Mouse (Mus musculus): ENCODE data around the gene Ssx2ip.
A peak's percentile ranks its signal among the peaks of the same experiment; 100 is the strongest.

Gene Ssx2ip

GRCm38 (mm10) chr3:146436114-146436513, 31.7 kb downstream of the Ssx2ip start:
- ATAC-seq (ENCODE audit: low TSS enrichment) = no peak

- ATAC-seq (ENCODE audit: low TSS enrichment) = peak; percentile 44
Measured at GRCm38 (mm10) chr3:146440011-146440410, 35.6 kb downstream of the Ssx2ip start.

- ATAC-seq (ENCODE audit: low TSS enrichment) = peak; percentile 70
Measured at GRCm38 (mm10) chr3:146440422-146440821, 36.0 kb downstream of the Ssx2ip start.

DNA sequence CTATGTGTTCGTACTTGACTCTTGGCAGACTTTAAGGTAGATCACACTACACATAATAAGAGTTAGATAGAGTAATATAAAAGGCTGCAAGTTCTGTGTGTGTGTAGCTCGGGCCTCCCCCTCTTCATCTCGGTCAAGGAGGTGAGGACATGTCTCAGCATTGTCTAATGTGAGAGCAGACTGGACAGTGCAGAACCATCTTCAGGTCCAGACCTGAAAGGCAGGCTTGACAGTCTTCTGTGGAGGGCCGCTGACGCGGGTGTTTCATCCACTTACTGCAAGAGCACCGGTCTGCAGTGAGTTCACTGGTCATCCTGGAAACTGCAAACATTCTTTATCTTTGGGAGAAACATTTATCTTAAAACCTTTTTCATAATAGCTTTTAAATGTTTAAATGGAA, 38.0 kb downstream of the Ssx2ip start:
- no peak for ATAC-seq (ENCODE audit: low TSS enrichment)

GRCm38 (mm10) chr3:146442936-146443335, 38.5 kb downstream of the Ssx2ip start:
- no peak for ATAC-seq (ENCODE audit: low TSS enrichment)

DNA sequence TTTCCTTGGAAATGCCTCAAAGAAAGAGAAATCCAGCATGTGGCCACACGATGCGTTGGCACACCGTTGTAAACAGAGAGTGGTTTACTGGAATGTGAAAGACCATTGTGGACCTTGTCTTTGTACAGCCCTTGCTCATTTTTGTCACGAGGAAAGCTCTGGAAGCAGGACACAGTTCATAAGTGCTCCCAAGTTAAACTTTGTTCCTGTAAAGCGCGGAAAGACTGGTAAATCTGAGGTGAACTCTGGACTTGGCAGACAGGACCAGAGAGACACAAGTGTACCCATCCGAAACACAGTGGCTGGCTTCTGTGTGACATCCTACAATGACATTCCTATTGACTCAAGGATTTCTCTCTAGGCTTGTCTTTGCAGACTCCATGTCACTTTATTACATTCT, 38.9 kb downstream of the Ssx2ip start:
- no peak for ATAC-seq (ENCODE audit: low TSS enrichment)

DNA sequence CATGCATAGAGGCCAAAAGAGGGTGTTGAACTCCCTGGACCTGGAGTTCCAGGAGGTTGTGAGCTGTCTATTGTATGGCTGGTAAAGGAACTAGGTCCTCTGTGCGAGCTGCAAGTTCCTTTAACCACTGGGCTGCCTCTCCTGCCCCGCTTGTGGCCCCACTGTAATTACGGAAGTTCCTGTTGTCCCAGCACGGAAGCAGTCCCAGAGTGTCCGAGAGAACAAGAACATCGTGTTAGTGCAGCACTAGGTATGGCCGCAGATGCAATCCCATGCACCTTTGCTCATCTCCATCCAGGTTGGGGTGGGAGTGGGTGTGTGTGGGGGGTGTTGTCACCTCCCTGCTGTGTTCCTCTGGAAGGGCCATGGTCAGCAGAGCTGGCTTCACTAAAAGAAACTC, 40.4 kb downstream of the Ssx2ip start:
- no peak for ATAC-seq (ENCODE audit: low TSS enrichment)

DNA sequence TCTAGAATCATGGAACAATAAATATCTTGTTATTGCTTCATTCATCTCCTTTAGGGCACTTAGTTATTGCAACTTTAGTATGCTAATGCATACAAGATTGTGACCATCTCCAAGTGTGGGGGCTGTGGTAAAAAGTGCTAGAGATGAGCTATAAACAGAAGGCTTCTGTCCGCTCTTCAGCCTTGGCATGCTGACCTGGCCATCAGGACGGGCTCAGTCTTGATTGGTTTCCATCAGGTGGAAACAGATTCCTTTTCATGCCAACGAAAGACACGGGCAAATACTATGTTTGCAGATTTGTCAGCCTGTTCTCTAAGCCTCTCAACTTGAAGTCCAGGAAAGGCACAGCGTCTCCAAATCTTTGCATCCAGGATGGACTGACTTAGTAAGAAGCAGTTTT, 42.7 kb downstream of the Ssx2ip start:
- no peak for ATAC-seq (ENCODE audit: low TSS enrichment)

- no peak for ATAC-seq (ENCODE audit: low TSS enrichment)
Measured at GRCm38 (mm10) chr3:146447598-146447997, 43.2 kb downstream of the Ssx2ip start.

- no peak for ATAC-seq (ENCODE audit: low TSS enrichment)
Measured at GRCm38 (mm10) chr3:146448372-146448771, 43.9 kb downstream of the Ssx2ip start.

DNA sequence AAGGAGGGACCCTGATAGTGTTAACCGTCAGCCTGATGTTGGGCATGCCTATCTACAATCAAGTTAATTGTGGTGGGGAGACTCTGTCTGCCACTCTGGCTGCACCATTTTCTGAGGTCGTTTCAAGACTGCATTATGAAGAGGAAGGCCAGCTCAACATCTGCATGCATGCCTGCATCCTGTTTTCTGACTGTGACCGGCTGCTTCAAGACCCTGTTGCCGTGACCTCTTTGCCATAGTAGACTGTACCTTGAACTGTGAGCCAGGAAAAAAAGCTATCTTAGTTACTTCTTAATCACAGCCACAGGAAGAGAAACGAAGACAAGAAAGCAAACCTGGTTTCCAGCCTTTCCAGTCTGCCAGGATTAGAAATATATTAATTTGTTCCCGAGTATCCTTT, 44.5 kb downstream of the Ssx2ip start:
- no peak for ATAC-seq (ENCODE audit: low TSS enrichment)

DNA sequence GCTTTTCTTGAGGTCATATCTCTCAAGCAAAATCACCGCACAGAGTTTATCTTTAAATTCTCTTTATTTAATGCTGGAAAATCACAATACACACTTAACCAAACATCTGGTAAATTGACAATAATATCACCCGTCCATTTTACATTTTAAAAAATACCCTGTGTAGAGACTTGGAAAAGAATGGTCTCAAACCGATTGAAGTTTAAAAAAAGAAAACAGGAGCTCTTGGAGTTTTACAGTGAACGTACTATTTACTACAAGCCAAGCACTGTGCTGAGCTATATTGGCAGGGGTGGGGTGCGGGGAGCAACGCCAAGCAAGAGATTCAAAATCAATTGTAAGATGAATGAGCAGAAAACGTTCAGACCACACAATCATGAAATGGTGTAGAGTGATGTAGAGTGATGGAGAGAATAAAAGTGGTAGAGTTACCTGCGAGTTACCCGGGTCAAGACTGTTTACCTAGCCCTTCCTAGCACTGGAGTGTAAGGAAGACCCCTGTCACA, 45.4 kb downstream of the Ssx2ip start, which contains the start of gene Ctbs:
Gene Ctbs (plus strand): TSS at position 51 of the 506 bp plus-strand sequence.
- ATAC-seq (ENCODE audit: low TSS enrichment) = peak; percentile 18

DNA sequence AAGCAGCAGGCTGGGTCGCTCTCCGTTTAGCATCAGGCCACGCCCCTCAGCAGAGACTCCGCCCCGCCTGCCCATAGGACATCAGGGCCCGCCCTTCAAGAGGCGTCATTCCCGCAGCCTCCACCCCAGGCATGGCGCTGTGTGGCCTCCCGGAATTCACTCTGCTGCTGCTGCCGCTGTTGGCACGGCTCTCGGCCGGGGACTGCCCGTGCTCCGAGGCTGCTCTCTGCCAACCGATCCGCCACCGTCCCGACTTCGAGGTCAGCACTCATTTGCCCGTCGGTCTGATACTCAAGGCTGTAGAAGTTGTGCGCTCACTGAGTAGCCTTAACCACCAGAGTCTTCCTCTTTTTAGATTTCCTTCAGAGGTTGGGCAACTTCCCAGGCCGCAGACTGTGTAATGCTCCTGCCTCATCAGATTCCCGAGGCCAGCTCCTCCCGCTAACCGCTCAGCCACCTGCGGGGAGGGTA, 46.0 kb downstream of the Ssx2ip start:
- ATAC-seq (ENCODE audit: low TSS enrichment) = peak; percentile 98

- no peak for ATAC-seq (ENCODE audit: low TSS enrichment)
Measured at GRCm38 (mm10) chr3:146451375-146451774, 46.9 kb downstream of the Ssx2ip start.

- ATAC-seq (ENCODE audit: low TSS enrichment) = no peak
Measured at GRCm38 (mm10) chr3:146462939-146463338, 58.5 kb downstream of the Ssx2ip start.

DNA sequence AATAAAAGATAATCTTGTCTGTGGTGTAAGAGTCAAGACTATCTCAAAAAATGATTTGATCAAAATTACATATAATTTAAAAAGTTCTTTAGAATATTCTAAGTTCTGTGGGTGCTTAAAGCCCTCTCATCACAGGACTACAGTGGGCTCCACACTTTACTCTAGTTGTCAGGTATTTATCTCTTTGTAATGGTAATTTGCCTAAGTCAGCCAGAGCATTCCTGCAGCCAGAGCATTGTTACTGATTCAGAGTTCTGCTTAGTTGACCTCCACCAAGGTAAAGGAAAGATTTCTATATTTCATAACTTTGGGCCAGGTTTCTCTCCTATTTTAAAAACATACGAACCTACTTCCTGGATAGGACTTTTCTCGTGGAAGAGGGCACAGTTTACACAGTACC, 64.8 kb downstream of the Ssx2ip start:
- no peak for ATAC-seq (ENCODE audit: low TSS enrichment)

DNA sequence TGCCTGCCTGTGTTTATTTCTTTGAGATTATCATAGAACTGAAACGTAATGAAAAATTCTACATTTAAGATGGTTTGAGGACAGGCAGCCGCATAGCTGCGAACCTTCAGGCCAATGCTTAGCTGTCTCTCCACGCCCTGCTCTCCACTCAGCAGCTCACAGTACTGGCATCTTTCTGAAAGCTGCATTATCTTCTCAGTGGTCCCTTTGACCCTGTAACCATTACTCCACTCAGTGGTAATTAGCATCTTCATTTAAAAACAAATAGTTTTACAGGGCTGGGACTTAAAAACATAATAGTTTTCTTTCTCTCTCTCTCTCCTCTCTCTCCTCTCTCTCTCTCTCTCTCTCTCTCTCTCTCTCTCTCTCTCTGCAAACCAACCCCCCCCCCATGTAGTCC, 68.2 kb downstream of the Ssx2ip start:
- no peak for ATAC-seq (ENCODE audit: low TSS enrichment)

DNA sequence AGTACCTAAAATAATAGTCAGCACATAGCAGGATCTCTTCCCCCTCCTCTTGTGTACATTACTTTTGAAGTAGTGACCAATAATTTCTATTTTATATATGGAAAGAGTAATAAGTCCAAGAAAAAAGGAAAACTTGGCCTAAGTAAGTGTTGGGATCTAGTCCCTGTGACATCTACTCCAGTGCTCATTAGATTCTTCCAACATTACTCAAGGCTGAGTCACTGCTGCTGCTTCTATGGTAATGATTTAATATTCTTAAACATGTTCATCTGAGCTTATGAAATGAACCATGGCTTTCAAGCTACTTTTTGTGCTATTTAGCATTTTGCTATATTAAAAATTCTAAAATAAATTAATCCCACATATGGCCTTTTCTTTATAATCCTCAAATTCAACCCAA, 69.3 kb downstream of the Ssx2ip start:
- ATAC-seq (ENCODE audit: low TSS enrichment) = no peak

GRCm38 (mm10) chr3:146474428-146474827, 70.0 kb downstream of the Ssx2ip start:
- ATAC-seq (ENCODE audit: low TSS enrichment) = no peak

DNA sequence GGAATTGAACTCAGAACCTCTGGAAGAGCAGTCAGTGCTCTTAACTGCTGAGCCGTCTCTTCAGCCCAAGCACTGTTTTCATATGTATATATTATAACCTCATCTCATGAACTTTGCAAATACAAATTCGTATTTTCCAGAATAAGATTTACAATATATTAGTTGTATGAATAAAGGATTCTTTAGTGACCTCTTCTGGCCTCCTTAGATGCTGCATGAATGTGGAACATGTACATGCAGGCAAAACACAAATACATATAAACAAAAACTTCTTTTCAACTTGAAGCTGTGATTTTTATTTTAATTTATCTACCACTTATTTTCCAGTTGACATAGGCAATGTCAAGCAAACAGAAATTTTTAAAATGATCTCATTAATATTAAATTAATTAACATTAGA, 77.6 kb downstream of the Ssx2ip start:
- no peak for ATAC-seq (ENCODE audit: low TSS enrichment)

DNA sequence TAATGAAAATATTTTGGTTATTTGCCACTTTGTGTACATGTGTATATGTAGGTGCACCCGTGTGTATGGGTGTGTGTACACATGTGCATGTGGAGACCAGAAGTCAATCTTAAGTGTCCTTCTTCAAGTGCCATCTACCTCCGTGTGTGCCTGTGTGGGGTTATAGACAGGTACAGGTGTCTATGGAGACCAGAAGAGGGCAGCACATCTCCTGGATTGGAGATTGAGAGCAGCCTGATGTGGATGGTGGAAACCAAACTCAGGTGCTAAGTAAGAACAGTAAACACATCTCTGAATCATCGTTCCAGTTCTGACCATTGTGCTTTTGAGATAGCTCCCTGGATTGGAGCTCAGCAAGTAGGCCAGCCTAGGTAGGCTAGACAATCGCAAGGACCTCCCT, 82.0 kb downstream of the Ssx2ip start:
- ATAC-seq (ENCODE audit: low TSS enrichment) = no peak

All from frontal cortex, adult (tissue).